Mouse (Mus musculus) myocyte (in vitro differentiated cells): ENCODE measurements around the gene Chaf1b. TPM values are rescaled to one million over a fixed set of nuclear protein-coding genes. Genes with fewer than 3 reads are reported as not detected.

Experiments
- H3K27me3 ChIP-seq: one replicate; pipeline ENCODE4 v1.6.1; 2011; ENCODE audit not compliant: control insufficient read depth, insufficient read depth, insufficient read length
- H3K36me3 ChIP-seq: one replicate; pipeline ENCODE4 v1.6.1; 2011; ENCODE audit not compliant: control insufficient read depth, insufficient read depth
- H3K4me2 ChIP-seq: one replicate; pipeline ENCODE4 v1.6.1; 2011; ENCODE audit warnings: low read depth, control low read depth
- H3K4me3 ChIP-seq: one replicate; pipeline ENCODE4 v1.5.1; 2011; ENCODE audit warnings: mild to moderate bottlenecking, control low read depth, moderate library complexity
- H3K79me2 ChIP-seq: one replicate; pipeline ENCODE4 v1.6.1; 2011; ENCODE audit not compliant: control insufficient read depth, insufficient read depth
- H3ac ChIP-seq: one replicate; pipeline ENCODE4 v1.6.1; 2011; ENCODE audit not compliant: control insufficient read depth, insufficient read length
- CEBPB ChIP-seq: IDR thresholded peaks from 2 replicates; pipeline ENCODE4 v1.6.1; 2011; ENCODE audit warnings: mild to moderate bottlenecking, moderate library complexity; ENCODE audit not compliant: poor library complexity, insufficient read depth, severe bottlenecking
- E2F4 ChIP-seq: IDR thresholded peaks from one replicate; pipeline ENCODE4 v1.6.1; 2011; ENCODE audit warnings: mild to moderate bottlenecking, control low read depth, moderate library complexity; ENCODE audit not compliant: insufficient read depth
- MAX ChIP-seq: IDR thresholded peaks from one replicate; pipeline ENCODE4 v1.6.1; 2011; ENCODE audit warnings: low read depth, mild to moderate bottlenecking, control low read depth
- MYOD1 ChIP-seq, 3 experiments: IDR thresholded peaks; one replicate each; pipeline ENCODE4 v1.6.1; 2011; ENCODE audit warnings: control low read depth in 2 of 3, low read depth in 2 of 3, mild to moderate bottlenecking in 2 of 3, moderate library complexity in 1 of 3; ENCODE audit not compliant: insufficient read length in 2 of 3, control insufficient read depth in 1 of 3
- MYOG ChIP-seq, 3 experiments: IDR thresholded peaks; one replicate each; pipeline ENCODE4 v1.6.1; 2011; ENCODE audit warnings: control low read depth in 2 of 3, low read depth in 2 of 3, mild to moderate bottlenecking in 2 of 3; ENCODE audit not compliant: insufficient read length in 2 of 3, control insufficient read depth in 1 of 3, insufficient read depth in 1 of 3
- POLR2A ChIP-seq: IDR thresholded peaks from one replicate; pipeline ENCODE4 v1.6.1; 2011; ENCODE audit warnings: low read depth, mild to moderate bottlenecking, control low read depth, moderate library complexity; ENCODE audit not compliant: insufficient read length
- POLR2AphosphoS2 ChIP-seq: IDR thresholded peaks from one replicate; pipeline ENCODE4 v1.6.1; 2011; ENCODE audit warnings: low read depth, control low read depth; ENCODE audit not compliant: insufficient read length
- REST ChIP-seq: IDR thresholded peaks from one replicate; pipeline ENCODE4 v1.6.1; 2011; ENCODE audit warnings: mild to moderate bottlenecking, control low read depth, moderate library complexity; ENCODE audit not compliant: insufficient read depth, insufficient read length
- SRF ChIP-seq: IDR thresholded peaks from one replicate; pipeline ENCODE4 v1.6.1; 2011; ENCODE audit warnings: low read depth; ENCODE audit not compliant: control insufficient read depth, insufficient read length
- TCF12 ChIP-seq: IDR thresholded peaks from one replicate; pipeline ENCODE4 v1.6.1; 2011; ENCODE audit warnings: mild to moderate bottlenecking, control low read depth; ENCODE audit not compliant: poor library complexity, insufficient read depth, severe bottlenecking
- TCF3 ChIP-seq: IDR thresholded peaks from one replicate; pipeline ENCODE4 v1.6.1; 2011; ENCODE audit warnings: low read depth, control low read depth; ENCODE audit not compliant: insufficient read length
- USF1 ChIP-seq: IDR thresholded peaks from one replicate; pipeline ENCODE4 v1.6.1; 2011; ENCODE audit warnings: low read depth, mild to moderate bottlenecking, control low read depth, moderate library complexity
- polyA plus RNA-seq: library from polyadenylated mRNA; unstranded; fragments of >200 nt; fragmentation: generic; extraction: Trizol; gene quantifications from one replicate; pipeline ENCODE4 v1.2.1, GENCODE M21; 2012; ENCODE audit warnings: missing spikeins

The Chaf1b gene
- polyA plus RNA-seq, 1 experiment, result 7.1 TPM

DNA sequence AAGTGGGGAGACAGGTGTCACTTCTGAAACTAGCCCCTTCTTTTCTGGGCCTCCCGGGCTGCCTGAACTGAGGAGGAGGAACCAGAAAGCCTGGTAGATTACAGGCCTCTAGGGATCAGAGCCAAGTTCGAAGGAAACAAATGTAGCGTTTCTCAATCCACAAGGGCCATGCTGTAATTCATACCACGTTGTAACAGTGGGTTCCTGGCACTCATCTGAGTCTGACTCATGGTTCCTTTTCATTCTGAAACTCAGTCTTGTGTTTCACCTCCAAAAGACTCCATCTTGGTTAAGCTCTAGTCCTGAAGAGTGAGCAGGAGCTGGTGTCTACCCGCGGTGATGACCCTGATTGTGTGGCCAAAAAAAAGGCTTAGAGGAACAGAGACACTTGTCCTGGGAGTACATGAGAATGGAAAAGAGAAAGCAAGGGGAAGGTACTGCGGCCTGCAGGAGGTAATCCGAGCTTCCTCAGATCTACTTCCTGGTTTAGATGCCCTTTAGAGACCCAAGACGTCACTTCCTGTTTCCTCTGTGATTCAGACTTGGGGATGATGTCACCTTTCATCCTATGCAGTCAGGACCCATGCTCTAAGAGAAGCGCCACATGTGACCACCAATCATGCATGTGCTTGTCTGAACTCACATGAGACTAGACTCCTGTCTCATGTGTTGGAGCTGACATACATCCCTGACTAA is 30.3 kb downstream of the Chaf1b start:
- TF ChIP-seq USF1 (peak; percentile 20), MYOD1 (IDR thresholded peaks at IDR 0.05; ENCODE audit: control insufficient read depth in 1 of 3, insufficient read length in 2 of 3, low read depth in 2 of 3) (no peak), MAX (no peak), CEBPB (no peak), E2F4 (no peak)
- Histone ChIP-seq H3K27me3 (no peaks in the 10 kb centered on the region), H3K4me3 (no peak overlapping the region), H3K79me2 (no peaks in the 10 kb centered on the region), H3K36me3 (no peaks in the 10 kb centered on the region), H3K4me2 (peak overlapping the region; percentile 22), H3ac (no peak overlapping the region)

DNA sequence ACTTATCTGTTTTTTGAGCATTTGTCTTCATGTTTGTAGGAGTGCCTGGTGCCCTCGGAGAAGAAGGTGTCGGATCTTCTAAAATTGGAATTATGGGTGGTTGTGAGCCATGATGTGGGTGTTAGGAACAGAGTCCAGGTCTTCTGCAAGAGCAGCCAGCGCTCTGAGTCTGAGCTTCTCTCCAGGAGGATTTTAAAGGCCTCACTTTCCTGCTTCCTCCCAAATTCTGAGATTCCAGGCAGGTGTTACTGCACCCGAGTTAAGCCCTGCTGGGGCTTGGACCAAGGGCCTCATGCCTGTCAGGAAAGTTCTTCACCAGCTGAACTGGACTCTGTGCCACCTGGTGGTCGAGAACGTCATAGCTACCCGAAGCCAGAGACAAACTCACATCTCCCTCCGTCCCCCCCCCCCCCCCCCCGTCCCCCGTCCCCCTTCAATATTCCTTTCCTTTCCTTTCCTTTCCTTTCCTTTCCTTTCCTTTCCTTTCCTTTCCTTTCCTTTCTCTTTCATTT is 31.7 kb downstream of the Chaf1b start:
- Histone ChIP-seq H3ac (no peak overlapping the region), H3K27me3 (no peaks in the 10 kb centered on the region), H3K4me2 (no peak overlapping the region), H3K36me3 (no peaks in the 10 kb centered on the region), H3K4me3 (no peak overlapping the region), H3K79me2 (no peaks in the 10 kb centered on the region)
- TF ChIP-seq MYOD1 (IDR thresholded peaks at IDR 0.05; ENCODE audit: control insufficient read depth in 1 of 3, insufficient read length in 2 of 3, low read depth in 2 of 3) (no peak), TCF12 (no peak), MAX (no peak), POLR2AphosphoS2 (no peak), MYOG (IDR thresholded peaks at IDR 0.05; ENCODE audit: control insufficient read depth in 1 of 3, insufficient read depth in 1 of 3, insufficient read length in 2 of 3, low read depth in 2 of 3) (no peak), SRF (no peak), USF1 (no peak), REST (no peak), CEBPB (no peak), TCF3 (no peak), POLR2A (no peak)

DNA sequence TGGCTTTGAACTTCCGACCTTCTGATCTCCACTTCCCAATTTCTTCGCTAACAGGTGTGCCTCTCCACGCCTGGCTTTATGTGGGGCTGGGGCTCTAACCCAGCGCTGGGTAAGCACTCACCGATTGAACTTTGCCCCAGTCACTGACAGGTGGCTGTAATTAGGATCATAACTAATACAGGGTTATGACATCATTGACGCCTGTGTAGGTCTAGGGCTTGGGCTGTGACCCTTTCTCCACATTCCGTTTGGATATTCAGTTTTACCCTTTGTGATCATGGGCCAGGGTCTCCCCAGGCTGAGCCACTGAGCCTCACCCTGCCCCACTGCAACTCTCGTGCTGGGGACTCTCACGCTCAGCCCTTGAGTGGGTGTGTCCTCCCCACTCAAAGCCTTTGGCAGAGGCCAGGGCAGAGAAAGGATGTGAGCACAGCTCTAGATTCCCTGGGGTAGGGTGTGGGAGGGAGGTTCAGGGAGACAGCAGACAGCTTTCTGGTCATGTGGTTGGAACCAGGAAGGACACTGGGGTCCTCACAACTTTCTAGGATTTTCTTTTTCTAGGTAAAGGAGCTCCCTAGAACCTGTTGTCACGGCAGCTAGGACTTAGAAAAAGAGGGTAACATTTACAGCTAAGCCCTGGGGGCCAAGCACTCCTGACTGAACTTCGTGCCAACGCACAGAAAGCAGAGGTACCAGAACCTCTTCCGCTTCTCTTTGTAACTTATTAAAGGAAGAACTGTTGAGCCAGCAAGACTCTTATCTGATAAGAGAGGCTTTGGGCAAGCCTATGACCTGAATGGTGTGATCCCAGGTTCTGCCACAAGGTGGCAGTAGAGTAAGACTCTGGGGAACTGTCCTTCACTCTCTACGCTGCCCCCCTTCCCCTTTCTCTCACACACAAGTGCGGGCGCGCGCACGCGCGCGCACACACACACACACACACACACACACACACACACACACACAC is 34.3 kb downstream of the Chaf1b start:
- H3K79me2 ChIP-seq, result no peaks in the 10 kb centered on the region
- TF ChIP-seq POLR2AphosphoS2 (no peak), TCF3 (no peak), E2F4 (no peak), SRF (no peak), MYOG (IDR thresholded peaks at IDR 0.05; ENCODE audit: control insufficient read depth in 1 of 3, insufficient read depth in 1 of 3, insufficient read length in 2 of 3, low read depth in 2 of 3) (no peak), REST (no peak), USF1 (no peak), CEBPB (no peak), TCF12 (no peak), MAX (no peak), MYOD1 (IDR thresholded peaks at IDR 0.05; ENCODE audit: control insufficient read depth in 1 of 3, insufficient read length in 2 of 3, low read depth in 2 of 3) (no peak), POLR2A (no peak)
- peak overlapping the region; percentile 62 for H3K4me2 ChIP-seq
- H3ac ChIP-seq, result no peak overlapping the region
- H3K27me3 ChIP-seq, result no peaks in the 10 kb centered on the region
- H3K36me3 ChIP-seq, result no peaks in the 10 kb centered on the region
- no peak overlapping the region for H3K4me3 ChIP-seq

DNA sequence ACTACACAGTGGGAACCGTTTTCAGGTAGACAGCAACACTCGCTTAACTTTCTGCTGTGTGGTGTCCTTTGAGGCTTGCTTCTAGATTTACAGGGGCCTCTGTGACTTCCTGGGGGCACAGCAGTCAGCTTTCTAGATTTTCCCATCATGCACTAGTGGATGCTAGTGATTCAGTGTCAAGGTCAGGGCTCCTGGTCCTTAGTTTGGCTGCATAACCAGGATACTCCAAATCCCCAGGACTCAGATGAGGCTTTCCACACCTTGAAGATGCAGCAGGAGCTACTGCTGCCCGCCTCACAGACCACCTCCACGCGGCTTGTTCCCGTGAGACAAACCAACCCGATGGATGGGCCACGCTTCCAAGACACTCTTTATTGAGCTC is 35.0 kb downstream of the Chaf1b start:
- H3K27me3 ChIP-seq, result no peaks in the 10 kb centered on the region
- TF ChIP-seq E2F4, result no peak
- H3K4me3 ChIP-seq, result no peak overlapping the region
- H3ac ChIP-seq, result no peak overlapping the region
- H3K79me2 ChIP-seq, result no peaks in the 10 kb centered on the region
- no peaks in the 10 kb centered on the region for H3K36me3 ChIP-seq
- H3K4me2 ChIP-seq, result peak overlapping the region; percentile 62

DNA sequence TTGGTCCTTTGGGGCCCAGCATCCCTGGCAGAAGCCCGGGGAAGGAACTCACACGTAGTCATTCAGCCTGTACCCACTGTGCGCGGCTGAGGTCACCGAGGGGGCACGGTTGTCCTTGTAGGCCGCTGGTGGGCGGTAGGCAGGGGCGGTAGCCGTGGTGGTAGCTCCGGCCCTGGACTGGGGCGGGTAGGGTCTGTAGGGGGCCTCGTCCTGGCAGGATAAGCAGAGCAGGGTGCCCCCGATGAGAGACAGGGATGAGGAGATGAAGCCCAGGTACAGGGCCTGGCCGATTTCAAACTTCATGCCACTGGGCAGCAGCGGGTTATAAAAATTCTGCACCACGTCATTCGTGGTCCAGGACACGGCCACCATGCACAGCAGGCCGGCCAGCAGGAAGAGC is 35.5 kb downstream of the Chaf1b start:
- no peaks in the 10 kb centered on the region for H3K79me2 ChIP-seq
- H3ac ChIP-seq, result no peak overlapping the region
- no peaks in the 10 kb centered on the region for H3K36me3 ChIP-seq
- no peak overlapping the region for H3K4me3 ChIP-seq
- no peaks in the 10 kb centered on the region for H3K27me3 ChIP-seq
- no peak overlapping the region for H3K4me2 ChIP-seq
- TF ChIP-seq POLR2A, result no peak
- no peak for TF ChIP-seq POLR2AphosphoS2
- no peak for TF ChIP-seq REST
- no peak for TF ChIP-seq USF1
- TF ChIP-seq MYOD1 (IDR thresholded peaks at IDR 0.05; ENCODE audit: control insufficient read depth in 1 of 3, insufficient read length in 2 of 3, low read depth in 2 of 3), result no peak
- no peak for TF ChIP-seq TCF3
- no peak for TF ChIP-seq E2F4
- no peak for TF ChIP-seq MYOG (IDR thresholded peaks at IDR 0.05; ENCODE audit: control insufficient read depth in 1 of 3, insufficient read depth in 1 of 3, insufficient read length in 2 of 3, low read depth in 2 of 3)
- TF ChIP-seq MAX, result no peak
